Mouse (Mus musculus) liver, postnatal 0 days (tissue): ENCODE data around the gene Syncrip.

Source experiments
- CTCF ChIP-seq: sonication (generic); IDR thresholded peaks from 2 replicates; pipeline ENCODE4 v1.5.1; 2016; ENCODE audit warnings: antibody characterized with exemption, low read depth
- EP300 ChIP-seq: IDR thresholded peaks from 2 replicates; pipeline ENCODE4 v1.6.1; 2016; ENCODE audit warnings: antibody characterized with exemption, low read depth, mild to moderate bottlenecking

DNA sequence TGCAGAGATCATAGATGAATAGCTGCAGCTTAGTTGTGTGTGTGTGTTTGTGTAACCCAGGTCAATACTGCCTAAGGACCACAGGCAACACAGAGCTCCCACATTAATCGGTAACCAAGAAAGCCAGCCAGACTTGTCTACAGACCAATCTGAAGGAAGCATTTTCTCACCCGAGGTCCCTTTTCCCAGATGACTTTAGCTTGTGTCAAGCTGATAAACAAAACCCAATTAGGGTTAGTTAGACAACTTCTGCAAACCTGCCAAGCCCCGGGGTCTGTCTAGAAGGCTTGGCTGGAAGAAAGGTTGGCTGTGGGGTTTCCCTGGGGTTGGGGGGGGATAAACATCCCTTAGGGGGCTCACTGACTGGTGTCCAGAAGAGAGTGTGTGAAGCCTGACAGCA is 42.4 kb upstream of the Syncrip start:
- TF ChIP-seq CTCF (no peak), EP300 (no peak)
